8 mouse cellular contexts compared by ENCODE assay signal in genomic region chr13:112058218-112058617, GRCm38 (mm10).
DNase-seq lines count a peak whose midpoint lies in the region; ATAC-seq and TF ChIP-seq lines count a peak whose summit lies in the region.

No protein-coding gene starts in this region.

- no peak for ATAC-seq in frontal cortex, adult (ENCODE audit: low TSS enrichment)

- no peak overlapping the region; the same call in 1 of the 2 replicates for H3K4me3 ChIP-seq in gastrocnemius, adult 2 months
- H3K4me3 ChIP-seq in testis, adult 2 months (ENCODE audit: control insufficient read depth, low read depth, low read length): peak overlapping the region; percentile 52

- no peaks in the 10 kb centered on the region for H3K36me3 ChIP-seq in testis, adult 2 months (ENCODE audit: control insufficient read depth, insufficient read depth, low read length)

- TF ChIP-seq CTCF in gastrocnemius, adult 2 months (IDR thresholded peaks at IDR 0.05): no peak
- TF ChIP-seq CTCF in testis, adult 2 months (IDR thresholded peaks at IDR 0.05; ENCODE audit: control insufficient read depth, insufficient read depth, insufficient replicate concordance, low read depth, low read length): no peak

- TF ChIP-seq POLR2A in testis, adult 2 months (IDR thresholded peaks at IDR 0.05; ENCODE audit: control insufficient read depth, low read depth, low read length): no peak

- peaks cover 10% of the 10 kb centered on the region for H3K4me1 ChIP-seq in testis, adult 2 months (ENCODE audit: control insufficient read depth, insufficient read depth, low read length)

- intact Hi-C loops in gastrocnemius, adult 2 months (cut with DNase I): loop anchor here (10.0 kb wide), 1 partner anchor 103 kb away; no protein-coding TSS in a partner anchor

- no peak overlapping the region for H3K27ac ChIP-seq in gastrocnemius, adult 2 months
- H3K27ac ChIP-seq in testis, adult 2 months (ENCODE audit: control insufficient read depth, insufficient read depth, low read depth, low read length): no peak overlapping the region

- H3K27me3 ChIP-seq in testis, adult 2 months (ENCODE audit: control insufficient read depth, insufficient read depth, low read length): no peaks in the 10 kb centered on the region

- DNase-seq in gastrocnemius, adult 2 months: peak; percentile 27
- DNase-seq in gastrocnemius, adult 8-10 months (ENCODE audit: low spot score in 2 of 2): no peak
- DNase-seq in testis, postnatal 10 days (ENCODE audit: low spot score): no peak
- peak; percentile 3 to 9 for DNase-seq in layer of hippocampus, postnatal 36 days
- no peak for DNase-seq in urinary bladder, adult 2 months (ENCODE audit: low spot score)
- DNase-seq in spleen, postnatal 10 days (ENCODE audit: low spot score in 2 of 2): no peak

Comparison
In these comparisons a context has a peak if more than half of its experiments do, and no peak if none do; other contexts are left out.
1. DNase-seq: peak in gastrocnemius, adult 2 months (single experiment) and layer of hippocampus, postnatal 36 days (2 of 2); none in gastrocnemius, adult 8-10 months (0 of 2), testis, postnatal 10 days (single experiment), urinary bladder, adult 2 months (single experiment) and spleen, postnatal 10 days (0 of 2).